Mouse (Mus musculus): ENCODE results near the gene Nutf2. TPM values are rescaled to one million over a fixed set of nuclear protein-coding genes. Genes with fewer than 3 reads are reported as not detected.

Nutf2 gene
- polyA plus RNA-seq, 1 experiment from 2014 or later: 304 TPM

GRCm38 (mm10) chr8:105892432-105892831 lies 32.1 kb downstream of the Nutf2 start:
- H3K9ac ChIP-seq (ENCODE audit: low read depth, low read length): no peak overlapping the region
- no peak overlapping the region for H3K27ac ChIP-seq (ENCODE audit: low read depth, low read length)
- no peak for ATAC-seq (replicated peaks; ENCODE audit: low FRiP score)
- peaks cover 50% of the 10 kb centered on the region for H3K36me3 ChIP-seq (ENCODE audit: control insufficient read depth, insufficient read depth, low read length)
- no peak for DNase-seq (ENCODE audit: low spot score)
- no peak overlapping the region for H3K4me2 ChIP-seq
- H3K9me3 ChIP-seq (ENCODE audit: control insufficient read depth, low read length): no peaks in the 10 kb centered on the region
- no peaks in the 10 kb centered on the region; the same call in 1 of the 2 replicates for H3K4me1 ChIP-seq (replicated peaks; ENCODE audit: control insufficient read depth, insufficient read depth, low read length)
- 84% methylated on average over 6 of the region's 6 CpGs for WGBS
- H3K27me3 ChIP-seq (replicated peaks; ENCODE audit: control insufficient read depth, insufficient read depth, low read length): no peaks in the 10 kb centered on the region
- no peak overlapping the region for H3K4me3 ChIP-seq (ENCODE audit: low read depth, low read length)

- H3K27ac ChIP-seq (ENCODE audit: low read depth, low read length): no peak within 1 kb of the TSS
- no peaks in the 10 kb centered on the region for H3K9me3 ChIP-seq (ENCODE audit: control insufficient read depth, low read length)
- no peaks in the 10 kb centered on the region for H3K27me3 ChIP-seq (replicated peaks; ENCODE audit: control insufficient read depth, insufficient read depth, low read length)
- no peak within 1 kb of the TSS for H3K9ac ChIP-seq (ENCODE audit: low read depth, low read length)
- DNase-seq (ENCODE audit: low spot score): peak; percentile 48
- WGBS: 36% methylated on average over 11 of the region's 11 CpGs
- H3K36me3 ChIP-seq (ENCODE audit: control insufficient read depth, insufficient read depth, low read length): peaks cover 41% of the 10 kb centered on the region
- H3K4me1 ChIP-seq (replicated peaks; ENCODE audit: control insufficient read depth, insufficient read depth, low read length): no peaks in the 10 kb centered on the region; the same call in 1 of the 2 replicates
- no peak within 1 kb of the TSS for H3K4me3 ChIP-seq (ENCODE audit: low read depth, low read length)
- H3K4me2 ChIP-seq: no peak within 1 kb of the TSS
- peak; percentile 71 for ATAC-seq (replicated peaks; ENCODE audit: low FRiP score)
Measured at GRCm38 (mm10) chr8:105893339-105893738, 33.0 kb downstream of the Nutf2 start, which contains the start of gene Nrn1l. TSS of gene Nrn1l (plus strand) at chr8:105893567.

- WGBS: 79% methylated on average over 9 of the region's 9 CpGs
- Histone ChIP-seq H3K4me1 (replicated peaks; ENCODE audit: control insufficient read depth, insufficient read depth, low read length) (peaks cover 7% of the 10 kb centered on the region), H3K9me3 (ENCODE audit: control insufficient read depth, low read length) (no peaks in the 10 kb centered on the region), H3K4me2 (no peak overlapping the region), H3K36me3 (ENCODE audit: control insufficient read depth, insufficient read depth, low read length) (peaks cover 4% of the 10 kb centered on the region; the same call in 1 of the 2 replicates), H3K27me3 (replicated peaks; ENCODE audit: control insufficient read depth, insufficient read depth, low read length) (no peaks in the 10 kb centered on the region), H3K4me3 (ENCODE audit: low read depth, low read length) (no peak overlapping the region), H3K27ac (ENCODE audit: low read depth, low read length) (no peak overlapping the region), H3K9ac (ENCODE audit: low read depth, low read length) (no peak overlapping the region)
- ATAC-seq (replicated peaks; ENCODE audit: low FRiP score): no peak
- DNase-seq (ENCODE audit: low spot score): no peak
Measured at GRCm38 (mm10) chr8:105897801-105898480, 37.6 kb downstream of the Nutf2 start.

GRCm38 (mm10) chr8:105900180-105900940 lies 40.0 kb downstream of the Nutf2 start, which contains the start of gene Pskh1:
TSS of gene Pskh1 (plus strand) at chr8:105900441.
- Histone ChIP-seq H3K27me3 (replicated peaks; ENCODE audit: control insufficient read depth, insufficient read depth, low read length) (no peaks in the 10 kb centered on the region), H3K4me2 (peak within 1 kb of the TSS; percentile 74), H3K4me1 (replicated peaks; ENCODE audit: control insufficient read depth, insufficient read depth, low read length) (peaks cover 7% of the 10 kb centered on the region; the same call in 1 of the 2 replicates), H3K4me3 (ENCODE audit: low read depth, low read length) (peak within 1 kb of the TSS; percentile 89), H3K9me3 (ENCODE audit: control insufficient read depth, low read length) (no peaks in the 10 kb centered on the region), H3K9ac (ENCODE audit: low read depth, low read length) (peak within 1 kb of the TSS; percentile 96), H3K36me3 (ENCODE audit: control insufficient read depth, insufficient read depth, low read length) (no peaks in the 10 kb centered on the region), H3K27ac (ENCODE audit: low read depth, low read length) (peak within 1 kb of the TSS; percentile 93)
- WGBS: under 1% methylated on average over 68 of the region's 68 CpGs
- ATAC-seq (replicated peaks; ENCODE audit: low FRiP score) (peak; percentile 85), DNase-seq (ENCODE audit: low spot score) (peak; percentile 94)

GRCm38 (mm10) chr8:105900941-105901616 lies 40.7 kb downstream of the Nutf2 start:
- Histone ChIP-seq H3K4me3 (ENCODE audit: low read depth, low read length) (peak overlapping the region; percentile 89), H3K4me1 (replicated peaks; ENCODE audit: control insufficient read depth, insufficient read depth, low read length) (peaks cover 7% of the 10 kb centered on the region; the same call in 1 of the 2 replicates), H3K4me2 (peak overlapping the region; percentile 74), H3K36me3 (ENCODE audit: control insufficient read depth, insufficient read depth, low read length) (no peaks in the 10 kb centered on the region), H3K27me3 (replicated peaks; ENCODE audit: control insufficient read depth, insufficient read depth, low read length) (no peaks in the 10 kb centered on the region), H3K9me3 (ENCODE audit: control insufficient read depth, low read length) (no peaks in the 10 kb centered on the region), H3K9ac (ENCODE audit: low read depth, low read length) (peak overlapping the region; percentile 96), H3K27ac (ENCODE audit: low read depth, low read length) (peak overlapping the region; percentile 93)
- ATAC-seq (replicated peaks; ENCODE audit: low FRiP score) (peak; percentile 69), DNase-seq (ENCODE audit: low spot score) (no peak)
- 22% methylated on average over 16 of the region's 16 CpGs for WGBS

GRCm38 (mm10) chr8:105919390-105919789 lies 59.0 kb downstream of the Nutf2 start:
- ATAC-seq (replicated peaks; ENCODE audit: low FRiP score) (no peak), DNase-seq (ENCODE audit: low spot score) (no peak)
- Histone ChIP-seq H3K9me3 (ENCODE audit: control insufficient read depth, low read length) (no peaks in the 10 kb centered on the region), H3K4me3 (ENCODE audit: low read depth, low read length) (no peak overlapping the region), H3K27ac (ENCODE audit: low read depth, low read length) (no peak overlapping the region), H3K4me1 (replicated peaks; ENCODE audit: control insufficient read depth, insufficient read depth, low read length) (0 out of 2 replicates have a peak, but pooled peaks cover 2% of the 10 kb centered on the region), H3K4me2 (no peak overlapping the region), H3K36me3 (ENCODE audit: control insufficient read depth, insufficient read depth, low read length) (peaks cover 7% of the 10 kb centered on the region), H3K27me3 (replicated peaks; ENCODE audit: control insufficient read depth, insufficient read depth, low read length) (no peaks in the 10 kb centered on the region), H3K9ac (ENCODE audit: low read depth, low read length) (no peak overlapping the region)
- WGBS: 76% methylated on average over 3 of the region's 3 CpGs

- ATAC-seq (replicated peaks; ENCODE audit: low FRiP score) (no peak), DNase-seq (ENCODE audit: low spot score) (no peak)
- H3K27ac ChIP-seq (ENCODE audit: low read depth, low read length): no peak overlapping the region
- H3K4me2 ChIP-seq: no peak overlapping the region
- no peaks in the 10 kb centered on the region for H3K9me3 ChIP-seq (ENCODE audit: control insufficient read depth, low read length)
- H3K36me3 ChIP-seq (ENCODE audit: control insufficient read depth, insufficient read depth, low read length): 0 out of 2 replicates have a peak, but pooled peaks cover 3% of the 10 kb centered on the region
- 65% methylated on average over 3 of the region's 3 CpGs for WGBS
- H3K4me3 ChIP-seq (ENCODE audit: low read depth, low read length): no peak overlapping the region
- peaks cover 2% of the 10 kb centered on the region; the same call in 1 of the 2 replicates for H3K4me1 ChIP-seq (replicated peaks; ENCODE audit: control insufficient read depth, insufficient read depth, low read length)
- H3K27me3 ChIP-seq (replicated peaks; ENCODE audit: control insufficient read depth, insufficient read depth, low read length): no peaks in the 10 kb centered on the region
- no peak overlapping the region for H3K9ac ChIP-seq (ENCODE audit: low read depth, low read length)
Measured at GRCm38 (mm10) chr8:105925123-105925522, 64.7 kb downstream of the Nutf2 start.

All from liver, embryonic 11.5 days (tissue).